Mouse (Mus musculus): ENCODE results near the gene Snx6. TPM values are rescaled to one million over a fixed set of nuclear protein-coding genes. Genes with fewer than 3 reads are reported as not detected.

Snx6 gene
- polyA plus RNA-seq, 1 experiment, result 0.20 TPM

DNA sequence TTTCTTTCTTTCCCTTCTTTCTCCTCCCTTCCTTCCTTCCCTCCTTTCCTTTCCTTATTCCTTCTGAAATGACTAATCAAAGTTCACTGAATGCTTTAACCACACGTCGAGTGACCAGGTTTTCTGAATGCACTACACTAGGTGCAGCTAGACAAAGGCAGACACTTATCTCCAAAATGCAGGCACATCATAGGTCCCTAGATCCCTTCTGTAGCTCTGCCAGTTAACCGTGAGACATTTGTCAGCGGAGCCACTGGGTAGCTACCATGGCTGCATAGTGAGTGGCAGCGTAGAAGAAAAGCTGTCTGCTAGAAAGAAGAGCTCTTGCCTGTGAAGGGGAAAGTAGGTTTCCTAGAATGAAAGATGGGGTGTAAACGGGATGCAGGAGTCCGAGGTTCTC, 96.1 kb downstream of the Snx6 start:
- H3K4me1 ChIP-seq (ENCODE audit: control insufficient read depth), result peaks cover 41% of the 10 kb centered on the region
- peaks cover 9% of the 10 kb centered on the region for H3K27me3 ChIP-seq (ENCODE audit: control insufficient read depth)
- TF ChIP-seq TAL1 (IDR thresholded peaks at IDR 0.05; ENCODE audit: low read length) (no peak), GATA1 (IDR thresholded peaks at IDR 0.05; ENCODE audit: low read length) (no peak)
- no peaks in the 10 kb centered on the region for H3K36me3 ChIP-seq (ENCODE audit: control insufficient read depth)
- H3K4me3 ChIP-seq (replicated peaks), result no peak overlapping the region
- no peaks in the 10 kb centered on the region for H3K9me3 ChIP-seq (ENCODE audit: control insufficient read depth, low read length)

GRCm38 (mm10) chr12:54697791-54698250, 97.7 kb downstream of the Snx6 start:
- Histone ChIP-seq H3K27me3 (ENCODE audit: control insufficient read depth) (peaks cover 8% of the 10 kb centered on the region), H3K36me3 (ENCODE audit: control insufficient read depth) (peaks cover 2% of the 10 kb centered on the region), H3K4me1 (ENCODE audit: control insufficient read depth) (peaks cover 55% of the 10 kb centered on the region), H3K4me3 (replicated peaks) (no peak overlapping the region), H3K9me3 (ENCODE audit: control insufficient read depth, low read length) (no peaks in the 10 kb centered on the region)
- no peak for TF ChIP-seq TAL1 (IDR thresholded peaks at IDR 0.05; ENCODE audit: low read length)
- no peak for TF ChIP-seq GATA1 (IDR thresholded peaks at IDR 0.05; ENCODE audit: low read length)

GRCm38 (mm10) chr12:54697003-54697597, 98.4 kb downstream of the Snx6 start:
- TF ChIP-seq GATA1 (IDR thresholded peaks at IDR 0.05; ENCODE audit: low read length), result no peak
- no peak for TF ChIP-seq TAL1 (IDR thresholded peaks at IDR 0.05; ENCODE audit: low read length)
- H3K27me3 ChIP-seq (ENCODE audit: control insufficient read depth), result peaks cover 1% of the 10 kb centered on the region
- no peak overlapping the region for H3K4me3 ChIP-seq (replicated peaks)
- H3K36me3 ChIP-seq (ENCODE audit: control insufficient read depth), result peaks cover 10% of the 10 kb centered on the region
- H3K9me3 ChIP-seq (ENCODE audit: control insufficient read depth, low read length), result no peaks in the 10 kb centered on the region
- H3K4me1 ChIP-seq (ENCODE audit: control insufficient read depth), result peaks cover 57% of the 10 kb centered on the region

Other genes with a start within 250 kb of the Snx6 start
- 0.04 and 0.14 TPM in 2 replicates for gene Sptssa, start 139.1 kb downstream of the Snx6 start, polyA plus RNA-seq (2012)
- 3.7 and 5.9 TPM in 2 replicates for gene Eapp, start 99.8 kb downstream of the Snx6 start, polyA plus RNA-seq (2012)
- gene Cfl2, start 67.2 kb upstream of the Snx6 start, polyA plus RNA-seq (2012), result 0.02 and 0.17 TPM in 2 replicates
- 0.35 and 1.8 TPM in 2 replicates for gene Gm20403, start 190.8 kb upstream of the Snx6 start, polyA plus RNA-seq (2012)
- gene Baz1a, start 218.6 kb upstream of the Snx6 start, polyA plus RNA-seq (2012), result 2.9 and 3.1 TPM in 2 replicates